Mouse (Mus musculus) midbrain, embryonic 14.5 days (tissue): ENCODE measurements at regions not wholly inside any gene's neighbourhood (a gene's known extent, or its start where the extent isn't known, plus 50 kb on each side); places are given as distances from the start of the nearest gene placed in this dataset.

Source experiments
- ATAC-seq: fragments of 200-750 bp; cut with Nextera tagmentation; 2 replicates; pipeline ENCODE4 v1.8.0; 2017; ENCODE audit warnings: moderate number of reproducible peaks, moderate library complexity; ENCODE audit not compliant: low FRiP score, low TSS enrichment
- DNase-seq: peaks from one replicate; pipeline ENCODE4 v3.0.0-alpha.2; 2015
- H3K27ac ChIP-seq: fragments of 300-500 bp; sonication (generic); replicated peaks from 2 replicates; pipeline ENCODE4 v1.5.1; 2014; ENCODE audit warnings: mild to moderate bottlenecking, low read depth, low read length, moderate library complexity
- H3K27me3 ChIP-seq: fragments of 300-500 bp; sonication (generic); 2 replicates; pipeline ENCODE4 v1.6.1; 2014; ENCODE audit warnings: low read length, control low read depth, mixed read lengths; ENCODE audit not compliant: control insufficient read depth, insufficient read depth
- H3K36me3 ChIP-seq: fragments of 300-500 bp; sonication (generic); 2 replicates; pipeline ENCODE4 v1.6.1; 2014; ENCODE audit warnings: low read length, control low read depth; ENCODE audit not compliant: control insufficient read depth, insufficient read depth
- H3K4me1 ChIP-seq: fragments of 300-500 bp; sonication (generic); 2 replicates; pipeline ENCODE4 v1.6.1; 2014; ENCODE audit warnings: mild to moderate bottlenecking, antibody characterized with exemption, low read length, control low read depth; ENCODE audit not compliant: control insufficient read depth, insufficient read depth
- H3K4me2 ChIP-seq: fragments of 300-500 bp; sonication (generic); 2 replicates; pipeline ENCODE4 v1.6.1; 2014; ENCODE audit warnings: mild to moderate bottlenecking, low read length, moderate library complexity
- H3K4me3 ChIP-seq: fragments of 300-500 bp; sonication (generic); replicated peaks from 2 replicates; pipeline ENCODE4 v1.5.1; 2014; ENCODE audit warnings: low read depth, low read length
- H3K9ac ChIP-seq: fragments of 300-500 bp; sonication (generic); replicated peaks from 2 replicates; pipeline ENCODE4 v1.6.1; 2014; ENCODE audit warnings: mild to moderate bottlenecking, low read length, moderate library complexity
- H3K9me3 ChIP-seq: fragments of 300-500 bp; sonication (generic); 2 replicates; pipeline ENCODE4 v1.6.1; 2016; ENCODE audit warnings: low read length, control low read depth, mixed read lengths; ENCODE audit not compliant: control insufficient read depth
- WGBS: fragments of 180-500 bp; shearing (Covaris S2); extraction: QIAGEN DNeasy Blood & Tissue Kit; methylation state at CpG from one replicate; pipeline ENCODE4 v1.1.7; 2014; 5-methylcytosine and 5-hydroxymethylcytosine counted together

GRCm38 (mm10) chr6:94911836-94912235 lies 205.2 kb upstream of the Kbtbd8 start:
- ATAC-seq (no peak), DNase-seq (no peak)
- no peak overlapping the region for H3K27ac ChIP-seq
- H3K9ac ChIP-seq = no peak overlapping the region
- no peaks in the 10 kb centered on the region for H3K9me3 ChIP-seq
- H3K4me2 ChIP-seq = no peak overlapping the region
- 88% methylated on average over 3 of the region's 3 CpGs for WGBS
- no peaks in the 10 kb centered on the region for H3K36me3 ChIP-seq
- H3K4me1 ChIP-seq = no peaks in the 10 kb centered on the region
- H3K27me3 ChIP-seq = no peaks in the 10 kb centered on the region
- no peak overlapping the region for H3K4me3 ChIP-seq

GRCm38 (mm10) chr6:94911374-94911773 lies 205.7 kb upstream of the Kbtbd8 start:
- no peak overlapping the region for H3K9ac ChIP-seq
- no peaks in the 10 kb centered on the region for H3K4me1 ChIP-seq
- no peaks in the 10 kb centered on the region for H3K36me3 ChIP-seq
- H3K9me3 ChIP-seq = no peaks in the 10 kb centered on the region
- ATAC-seq (no peak), DNase-seq (peak; percentile 12)
- H3K27me3 ChIP-seq = no peaks in the 10 kb centered on the region
- no peak overlapping the region for H3K27ac ChIP-seq
- no peak overlapping the region for H3K4me3 ChIP-seq
- no peak overlapping the region for H3K4me2 ChIP-seq
- WGBS = 75% methylated on average over 9 of the region's 9 CpGs

- Histone ChIP-seq H3K27me3 (no peaks in the 10 kb centered on the region), H3K4me3 (no peak overlapping the region), H3K9ac (no peak overlapping the region), H3K4me1 (no peaks in the 10 kb centered on the region), H3K9me3 (no peaks in the 10 kb centered on the region), H3K27ac (no peak overlapping the region), H3K4me2 (no peak overlapping the region), H3K36me3 (no peaks in the 10 kb centered on the region)
- DNase-seq = no peak
- WGBS = 93% methylated on average over 4 of the region's 4 CpGs
- no peak for ATAC-seq
Measured at GRCm38 (mm10) chr6:94900862-94901261, 200.9 kb upstream of the Lrig1 start.

GRCm38 (mm10) chr6:94898881-94899280 lies 198.9 kb upstream of the Lrig1 start:
- H3K4me2 ChIP-seq = no peak overlapping the region
- WGBS = 91% methylated on average over 9 of the region's 9 CpGs
- H3K9ac ChIP-seq = no peak overlapping the region
- no peaks in the 10 kb centered on the region for H3K4me1 ChIP-seq
- no peak overlapping the region for H3K4me3 ChIP-seq
- H3K36me3 ChIP-seq = no peaks in the 10 kb centered on the region
- H3K9me3 ChIP-seq = no peaks in the 10 kb centered on the region
- ATAC-seq (no peak), DNase-seq (no peak)
- no peak overlapping the region for H3K27ac ChIP-seq
- no peaks in the 10 kb centered on the region for H3K27me3 ChIP-seq

GRCm38 (mm10) chr6:94890165-94890564 lies 190.2 kb upstream of the Lrig1 start:
- Histone ChIP-seq H3K4me2 (no peak overlapping the region), H3K36me3 (no peaks in the 10 kb centered on the region), H3K27me3 (no peaks in the 10 kb centered on the region), H3K4me3 (no peak overlapping the region), H3K9me3 (no peaks in the 10 kb centered on the region), H3K27ac (no peak overlapping the region), H3K4me1 (no peaks in the 10 kb centered on the region), H3K9ac (no peak overlapping the region)
- ATAC-seq = no peak
- DNase-seq = no peak
- 72% methylated on average over 3 of the region's 3 CpGs for WGBS

- Histone ChIP-seq H3K4me3 (no peak overlapping the region), H3K9me3 (no peaks in the 10 kb centered on the region), H3K27ac (no peak overlapping the region), H3K36me3 (no peaks in the 10 kb centered on the region), H3K4me1 (no peaks in the 10 kb centered on the region), H3K9ac (no peak overlapping the region), H3K4me2 (no peak overlapping the region), H3K27me3 (no peaks in the 10 kb centered on the region)
- no peak for DNase-seq
- no peak for ATAC-seq
- 91% methylated on average over 10 of the region's 10 CpGs for WGBS
Measured at GRCm38 (mm10) chr6:94889271-94889670, 189.3 kb upstream of the Lrig1 start.

GRCm38 (mm10) chr6:94881139-94881538 lies 181.2 kb upstream of the Lrig1 start:
- DNase-seq (no peak), ATAC-seq (no peak)

GRCm38 (mm10) chr6:94875841-94876240 lies 175.9 kb upstream of the Lrig1 start:
- no peak overlapping the region for H3K27ac ChIP-seq
- H3K9ac ChIP-seq = no peak overlapping the region
- no peak overlapping the region for H3K4me3 ChIP-seq
- H3K36me3 ChIP-seq = no peaks in the 10 kb centered on the region
- WGBS = 88% methylated on average over 5 of the region's 5 CpGs
- ATAC-seq (no peak), DNase-seq (no peak)
- no peak overlapping the region for H3K4me2 ChIP-seq
- H3K4me1 ChIP-seq = no peaks in the 10 kb centered on the region
- H3K9me3 ChIP-seq = no peaks in the 10 kb centered on the region
- no peaks in the 10 kb centered on the region for H3K27me3 ChIP-seq

More at GRCm38 (mm10) chr6:94881139-94881538, 181.2 kb upstream of the Lrig1 start:
- Histone ChIP-seq H3K27me3 (no peaks in the 10 kb centered on the region), H3K4me3 (no peak overlapping the region), H3K9me3 (no peaks in the 10 kb centered on the region), H3K4me1 (no peaks in the 10 kb centered on the region), H3K4me2 (no peak overlapping the region), H3K9ac (no peak overlapping the region), H3K36me3 (no peaks in the 10 kb centered on the region), H3K27ac (no peak overlapping the region)
- WGBS = 85% methylated on average over 10 of the region's 10 CpGs

GRCm38 (mm10) chr6:94875065-94875464 lies 175.1 kb upstream of the Lrig1 start:
- H3K4me3 ChIP-seq = no peak overlapping the region
- no peaks in the 10 kb centered on the region for H3K27me3 ChIP-seq
- ATAC-seq = no peak
- WGBS = 92% methylated on average over 4 of the region's 4 CpGs
- no peaks in the 10 kb centered on the region for H3K4me1 ChIP-seq
- no peaks in the 10 kb centered on the region for H3K9me3 ChIP-seq
- no peaks in the 10 kb centered on the region for H3K36me3 ChIP-seq
- H3K9ac ChIP-seq = no peak overlapping the region
- no peak overlapping the region for H3K27ac ChIP-seq
- DNase-seq = no peak
- H3K4me2 ChIP-seq = no peak overlapping the region
